Mouse (Mus musculus) forebrain, embryonic 13.5 days (tissue): Measurements from ENCODE around the gene Dkk2. TPM values are rescaled to one million over a fixed set of nuclear protein-coding genes. Genes with fewer than 3 reads are reported as not detected.
A peak's percentile ranks its signal among the peaks of the same experiment; 100 is the strongest.

Experiments
- ATAC-seq: fragments of 200-750 bp; cut with Nextera tagmentation; 2 replicates; pipeline ENCODE4 v1.8.0; 2017
- H3K27ac ChIP-seq: fragments of 300-500 bp; sonication (generic); 2 replicates; pipeline ENCODE4 v1.5.1; 2015; ENCODE audit warnings: inconsistent platforms, mild to moderate bottlenecking, moderate library complexity
- H3K27me3 ChIP-seq: fragments of 300-500 bp; sonication (generic); 2 replicates; pipeline ENCODE4 v1.6.1; 2015; ENCODE audit warnings: mild to moderate bottlenecking, inconsistent platforms
- H3K36me3 ChIP-seq: fragments of 300-500 bp; sonication (generic); 2 replicates; pipeline ENCODE4 v1.6.1; 2015; ENCODE audit warnings: mild to moderate bottlenecking, inconsistent platforms; ENCODE audit not compliant: poor library complexity, severe bottlenecking
- H3K4me1 ChIP-seq: fragments of 300-500 bp; sonication (generic); 2 replicates; pipeline ENCODE4 v1.6.1; 2015; ENCODE audit warnings: inconsistent platforms
- H3K4me2 ChIP-seq: fragments of 300-500 bp; sonication (generic); 2 replicates; pipeline ENCODE4 v1.6.1; 2015; ENCODE audit warnings: inconsistent platforms, mild to moderate bottlenecking, moderate library complexity
- H3K4me3 ChIP-seq: fragments of 300-500 bp; sonication (generic); 2 replicates; pipeline ENCODE4 v1.5.1; 2015; ENCODE audit warnings: mild to moderate bottlenecking, inconsistent platforms
- H3K9ac ChIP-seq: fragments of 300-500 bp; sonication (generic); 2 replicates; pipeline ENCODE4 v1.6.1; 2015; ENCODE audit warnings: mild to moderate bottlenecking, inconsistent platforms
- H3K9me3 ChIP-seq: fragments of 300-500 bp; sonication (generic); replicated peaks from 2 replicates; pipeline ENCODE4 v1.6.1; 2016; ENCODE audit warnings: inconsistent platforms
- WGBS: fragments of 180-500 bp; shearing (Covaris S2); methylation state at CpG from one replicate; pipeline ENCODE4 v1.1.7; 2015; 5-methylcytosine and 5-hydroxymethylcytosine counted together
- polyA plus RNA-seq: library from polyadenylated mRNA; unstranded; fragments of >200 nt; fragmentation: Nextera tagmentation; extraction: Ambion mirVana; gene quantifications from 2 replicates; pipeline ENCODE4 v1.2.1, GENCODE M21; 2015

Gene Dkk2
- polyA plus RNA-seq, 1 experiment from 2014 or later, result 1.9 TPM

- Histone ChIP-seq H3K4me1 (peaks cover 34% of the 10 kb centered on the region), H3K4me3 (peak overlapping the region; percentile 49), H3K27ac (no peak overlapping the region), H3K4me2 (peak overlapping the region; percentile 92), H3K27me3 (peaks cover 34% of the 10 kb centered on the region), H3K36me3 (no peaks in the 10 kb centered on the region), H3K9ac (peak overlapping the region; percentile 55), H3K9me3 (no peaks in the 10 kb centered on the region)
- ATAC-seq, result no peak
- WGBS, result under 1% methylated on average over 23 of the region's 23 CpGs
These were observed 795 bp downstream of the Dkk2 start for GRCm38 (mm10) chr3:132085823-132086350.

- no peak overlapping the region for H3K27ac ChIP-seq
- WGBS, result 22% methylated on average over 5 of the region's 5 CpGs
These were observed 1.4 kb downstream of the Dkk2 start for GRCm38 (mm10) chr3:132086461-132086860.

GRCm38 (mm10) chr3:132087011-132087486, 2.0 kb downstream of the Dkk2 start:
- H3K4me2 ChIP-seq, result peak overlapping the region; percentile 92
- peak; percentile 81 for ATAC-seq
- under 1% methylated on average over 21 of the region's 21 CpGs for WGBS

More at GRCm38 (mm10) chr3:132086461-132086860, 1.4 kb downstream of the Dkk2 start:
- H3K4me1 ChIP-seq, result peaks cover 34% of the 10 kb centered on the region
- peak overlapping the region; percentile 49 for H3K4me3 ChIP-seq
- 0 out of 2 replicates have a peak, but pooled peaks have one; percentile 1 for ATAC-seq
- H3K4me2 ChIP-seq, result peak overlapping the region; percentile 92
- no peaks in the 10 kb centered on the region for H3K9me3 ChIP-seq
- peaks cover 34% of the 10 kb centered on the region for H3K27me3 ChIP-seq
- H3K36me3 ChIP-seq, result no peaks in the 10 kb centered on the region
- peak overlapping the region; percentile 52; the same call in 1 of the 2 replicates for H3K9ac ChIP-seq

GRCm38 (mm10) chr3:132092983-132093382, 7.9 kb downstream of the Dkk2 start:
- Histone ChIP-seq H3K27ac (no peak overlapping the region), H3K27me3 (peaks cover under 1% of the 10 kb centered on the region; the same call in 1 of the 2 replicates), H3K4me2 (no peak overlapping the region), H3K9me3 (no peaks in the 10 kb centered on the region), H3K4me3 (no peak overlapping the region), H3K9ac (no peak overlapping the region), H3K4me1 (no peaks in the 10 kb centered on the region), H3K36me3 (no peaks in the 10 kb centered on the region)
- ATAC-seq, result no peak
- 90% methylated on average over 3 of the region's 3 CpGs for WGBS

More at GRCm38 (mm10) chr3:132087011-132087486, 2.0 kb downstream of the Dkk2 start:
- no peak overlapping the region for H3K27ac ChIP-seq
- H3K9me3 ChIP-seq, result no peaks in the 10 kb centered on the region
- H3K4me1 ChIP-seq, result peaks cover 34% of the 10 kb centered on the region
- H3K4me3 ChIP-seq, result peak overlapping the region; percentile 49
- peak overlapping the region; percentile 52 for H3K9ac ChIP-seq
- no peaks in the 10 kb centered on the region for H3K36me3 ChIP-seq
- peaks cover 34% of the 10 kb centered on the region for H3K27me3 ChIP-seq

GRCm38 (mm10) chr3:132096296-132096695, 11.2 kb downstream of the Dkk2 start:
- 84% methylated on average over 6 of the region's 6 CpGs for WGBS
- Histone ChIP-seq H3K9me3 (no peaks in the 10 kb centered on the region), H3K9ac (no peak overlapping the region), H3K4me1 (no peaks in the 10 kb centered on the region), H3K4me3 (no peak overlapping the region), H3K27me3 (no peaks in the 10 kb centered on the region), H3K4me2 (no peak overlapping the region), H3K36me3 (no peaks in the 10 kb centered on the region), H3K27ac (no peak overlapping the region)
- no peak for ATAC-seq

- ATAC-seq, result no peak
- Histone ChIP-seq H3K9me3 (no peaks in the 10 kb centered on the region), H3K27me3 (no peaks in the 10 kb centered on the region), H3K4me3 (no peak overlapping the region), H3K4me1 (no peaks in the 10 kb centered on the region), H3K36me3 (no peaks in the 10 kb centered on the region), H3K27ac (no peak overlapping the region), H3K9ac (no peak overlapping the region), H3K4me2 (no peak overlapping the region)
- WGBS, result 86% methylated on average over 3 of the region's 3 CpGs
These were observed 15.7 kb downstream of the Dkk2 start for GRCm38 (mm10) chr3:132100746-132101145.

GRCm38 (mm10) chr3:132103020-132103419, 17.9 kb downstream of the Dkk2 start:
- Histone ChIP-seq H3K27ac (no peak overlapping the region), H3K9ac (no peak overlapping the region), H3K27me3 (no peaks in the 10 kb centered on the region), H3K4me1 (no peaks in the 10 kb centered on the region), H3K9me3 (no peaks in the 10 kb centered on the region), H3K4me2 (no peak overlapping the region), H3K36me3 (no peaks in the 10 kb centered on the region), H3K4me3 (no peak overlapping the region)
- WGBS, result 71% methylated on average over 9 of the region's 9 CpGs
- ATAC-seq, result peak; percentile 59; the same call in 1 of the 2 replicates

- H3K9ac ChIP-seq, result no peak overlapping the region
- no peak for ATAC-seq
- WGBS, result 47% methylated on average over 7 of the region's 7 CpGs
These were observed 18.4 kb downstream of the Dkk2 start for GRCm38 (mm10) chr3:132103454-132103853.

GRCm38 (mm10) chr3:132115772-132116511, 30.9 kb downstream of the Dkk2 start:
- H3K36me3 ChIP-seq, result no peaks in the 10 kb centered on the region
- no peak overlapping the region for H3K9ac ChIP-seq
- no peaks in the 10 kb centered on the region for H3K9me3 ChIP-seq
- ATAC-seq, result no peak
- WGBS, result 84% methylated on average over 7 of the region's 7 CpGs
- H3K4me2 ChIP-seq, result no peak overlapping the region
- no peaks in the 10 kb centered on the region for H3K27me3 ChIP-seq
- no peak overlapping the region for H3K27ac ChIP-seq
- H3K4me3 ChIP-seq, result no peak overlapping the region
- no peaks in the 10 kb centered on the region for H3K4me1 ChIP-seq

More at GRCm38 (mm10) chr3:132103454-132103853, 18.4 kb downstream of the Dkk2 start:
- Histone ChIP-seq H3K4me1 (no peaks in the 10 kb centered on the region), H3K4me2 (no peak overlapping the region), H3K9me3 (no peaks in the 10 kb centered on the region), H3K36me3 (no peaks in the 10 kb centered on the region), H3K27me3 (no peaks in the 10 kb centered on the region), H3K27ac (no peak overlapping the region), H3K4me3 (no peak overlapping the region)

- no peak overlapping the region for H3K4me2 ChIP-seq
- H3K27me3 ChIP-seq, result no peaks in the 10 kb centered on the region
- ATAC-seq, result no peak
- no peak overlapping the region for H3K9ac ChIP-seq
- no peak overlapping the region for H3K27ac ChIP-seq
- WGBS, result 37% methylated on average over 5 of the region's 5 CpGs
- no peaks in the 10 kb centered on the region for H3K36me3 ChIP-seq
- no peaks in the 10 kb centered on the region for H3K9me3 ChIP-seq
- no peaks in the 10 kb centered on the region for H3K4me1 ChIP-seq
- H3K4me3 ChIP-seq, result no peak overlapping the region
These were observed 36.3 kb downstream of the Dkk2 start for GRCm38 (mm10) chr3:132121344-132121743.

GRCm38 (mm10) chr3:132122581-132122980, 37.5 kb downstream of the Dkk2 start:
- Histone ChIP-seq H3K4me3 (no peak overlapping the region), H3K36me3 (no peaks in the 10 kb centered on the region), H3K27ac (no peak overlapping the region), H3K4me2 (no peak overlapping the region), H3K9me3 (no peaks in the 10 kb centered on the region), H3K27me3 (no peaks in the 10 kb centered on the region), H3K9ac (no peak overlapping the region), H3K4me1 (no peaks in the 10 kb centered on the region)
- no peak for ATAC-seq
- WGBS, result 71% methylated on average over 4 of the region's 4 CpGs

- Histone ChIP-seq H3K27me3 (no peaks in the 10 kb centered on the region), H3K36me3 (no peaks in the 10 kb centered on the region), H3K9me3 (no peaks in the 10 kb centered on the region), H3K4me2 (no peak overlapping the region), H3K9ac (no peak overlapping the region), H3K27ac (no peak overlapping the region), H3K4me3 (no peak overlapping the region), H3K4me1 (no peaks in the 10 kb centered on the region)
- 86% methylated on average over 8 of the region's 8 CpGs for WGBS
- ATAC-seq, result no peak
These were observed 40.2 kb downstream of the Dkk2 start for GRCm38 (mm10) chr3:132125227-132125740.
